Mouse (Mus musculus): Measurements from ENCODE around the gene Ripor2. TPM values are rescaled to one million over a fixed set of nuclear protein-coding genes. Genes with fewer than 3 reads are reported as not detected.

Gene Ripor2
- polyA plus RNA-seq (2015; fragmentation: Nextera tagmentation; extraction: Ambion mirVana) = 3.1 and 3.9 TPM in 2 replicates

DNA sequence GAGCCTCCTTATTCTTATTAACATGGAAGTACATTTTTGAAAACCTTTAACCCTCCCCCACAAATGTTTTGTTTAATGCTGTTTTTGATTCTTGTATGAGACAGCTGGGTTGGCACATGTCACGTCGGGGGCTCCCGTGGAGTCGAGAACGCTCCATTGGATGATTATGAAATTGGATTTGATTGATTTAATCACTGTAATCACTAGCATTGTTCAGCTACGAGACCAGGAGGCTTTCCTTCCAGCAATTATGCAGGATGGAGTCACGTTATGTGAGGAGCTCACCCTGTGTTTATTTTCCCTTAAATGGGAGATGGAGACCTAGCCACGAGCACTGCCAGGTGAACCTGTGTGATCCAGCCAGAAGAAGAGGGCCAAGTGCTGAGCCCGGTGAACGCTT, at the start of gene Ripor2:
TSS of gene Ripor2 (plus strand) at position 357 of the 400 bp plus-strand sequence.
- H3K36me3 ChIP-seq (ENCODE audit: insufficient read depth, low read length) = no peaks in the 10 kb centered on the region
- no peak within 1 kb of the TSS for H3K9ac ChIP-seq (replicated peaks; ENCODE audit: low read depth)
- TF ChIP-seq EP300 (IDR thresholded peaks at IDR 0.05) (no peak), CTCF (IDR thresholded peaks at IDR 0.05) (no peak)
- H3K27me3 ChIP-seq (replicated peaks; ENCODE audit: insufficient read depth, low read length) = no peaks in the 10 kb centered on the region
- ATAC-seq (no peak), DNase-seq (ENCODE audit: low spot score) (no peak)
- no peak within 1 kb of the TSS for H3K4me2 ChIP-seq (replicated peaks; ENCODE audit: low read depth, low read length)
- no peaks in the 10 kb centered on the region for H3K4me1 ChIP-seq (ENCODE audit: insufficient read depth, low read depth, low read length)
- WGBS = 63% methylated on average over 10 of the region's 10 CpGs
- H3K4me3 ChIP-seq (ENCODE audit: low read depth, low read length) = no peak within 1 kb of the TSS
- H3K9me3 ChIP-seq (ENCODE audit: low read length) = no peaks in the 10 kb centered on the region
- no peak within 1 kb of the TSS for H3K27ac ChIP-seq (ENCODE audit: low read length)

DNA sequence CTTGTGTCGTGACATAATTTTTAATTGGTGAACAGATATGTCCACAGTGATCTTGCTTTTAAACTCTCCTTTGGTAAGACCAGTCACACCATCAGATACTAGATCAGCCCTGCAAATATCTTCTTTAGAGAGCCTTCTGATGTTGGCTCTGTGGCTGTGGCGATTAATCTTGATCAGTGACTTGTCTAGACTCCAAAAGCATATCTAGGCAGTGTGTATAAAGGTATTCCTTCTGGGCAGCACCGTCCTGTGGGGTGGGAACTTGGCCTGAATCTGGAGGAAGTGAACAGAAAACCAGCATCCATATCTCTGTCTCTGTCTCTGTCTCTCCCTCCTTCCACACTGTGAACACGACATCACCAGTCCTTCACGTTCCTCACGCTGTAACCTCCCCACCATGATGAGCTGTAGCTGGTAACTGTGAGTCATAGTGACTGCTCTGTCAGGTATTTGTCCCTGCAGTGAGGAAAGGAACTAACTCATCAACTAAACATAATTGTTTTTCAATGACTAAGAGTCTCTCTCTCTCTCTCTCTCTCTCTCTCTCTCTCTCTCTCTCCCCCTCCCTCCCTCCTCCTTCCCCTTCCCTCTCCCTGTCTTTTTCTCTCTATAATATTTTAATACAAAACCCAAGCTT, 45.3 kb upstream of the Ripor2 start:
- no peak for TF ChIP-seq EP300 (IDR thresholded peaks at IDR 0.05)
- no peak for TF ChIP-seq CTCF (IDR thresholded peaks at IDR 0.05)
- ATAC-seq (no peak), DNase-seq (ENCODE audit: low spot score) (no peak)
- Histone ChIP-seq H3K27ac (ENCODE audit: low read length) (no peak overlapping the region), H3K4me1 (ENCODE audit: insufficient read depth, low read depth, low read length) (0 out of 2 replicates have a peak, but pooled peaks cover 2% of the 10 kb centered on the region), H3K4me3 (ENCODE audit: low read depth, low read length) (no peak overlapping the region), H3K36me3 (ENCODE audit: insufficient read depth, low read length) (no peaks in the 10 kb centered on the region), H3K27me3 (replicated peaks; ENCODE audit: insufficient read depth, low read length) (no peaks in the 10 kb centered on the region), H3K9ac (replicated peaks; ENCODE audit: low read depth) (no peak overlapping the region), H3K4me2 (replicated peaks; ENCODE audit: low read depth, low read length) (no peak overlapping the region), H3K9me3 (ENCODE audit: low read length) (no peaks in the 10 kb centered on the region)
- 78% methylated on average over 6 of the region's 6 CpGs for whole genome bisulfite sequencing

GRCm38 (mm10) chr13:24538012-24538411, 44.0 kb upstream of the Ripor2 start:
- Histone ChIP-seq H3K4me1 (ENCODE audit: insufficient read depth, low read depth, low read length) (0 out of 2 replicates have a peak, but pooled peaks cover 2% of the 10 kb centered on the region), H3K27ac (ENCODE audit: low read length) (no peak overlapping the region), H3K9me3 (ENCODE audit: low read length) (no peaks in the 10 kb centered on the region), H3K9ac (replicated peaks; ENCODE audit: low read depth) (no peak overlapping the region), H3K4me3 (ENCODE audit: low read depth, low read length) (no peak overlapping the region), H3K4me2 (replicated peaks; ENCODE audit: low read depth, low read length) (no peak overlapping the region), H3K27me3 (replicated peaks; ENCODE audit: insufficient read depth, low read length) (no peaks in the 10 kb centered on the region), H3K36me3 (ENCODE audit: insufficient read depth, low read length) (no peaks in the 10 kb centered on the region)
- TF ChIP-seq EP300 (IDR thresholded peaks at IDR 0.05) (no peak), CTCF (IDR thresholded peaks at IDR 0.05) (peak; percentile 40; the same call in 1 of the 2 replicates)
- WGBS = 59% methylated on average over 2 of the region's 2 CpGs
- DNase-seq (ENCODE audit: low spot score) (no peak), ATAC-seq (no peak)

GRCm38 (mm10) chr13:24538941-24539340, 43.0 kb upstream of the Ripor2 start:
- DNase-seq (ENCODE audit: low spot score) = peak; percentile 36
- no peaks in the 10 kb centered on the region for H3K36me3 ChIP-seq (ENCODE audit: insufficient read depth, low read length)
- WGBS = 54% methylated on average over 5 of the region's 5 CpGs
- H3K9me3 ChIP-seq (ENCODE audit: low read length) = no peaks in the 10 kb centered on the region
- H3K4me3 ChIP-seq (ENCODE audit: low read depth, low read length) = no peak overlapping the region
- H3K4me2 ChIP-seq (replicated peaks; ENCODE audit: low read depth, low read length) = no peak overlapping the region
- H3K4me1 ChIP-seq (ENCODE audit: insufficient read depth, low read depth, low read length) = 0 out of 2 replicates have a peak, but pooled peaks cover 2% of the 10 kb centered on the region
- H3K27ac ChIP-seq (ENCODE audit: low read length) = no peak overlapping the region
- TF ChIP-seq EP300 (IDR thresholded peaks at IDR 0.05) (no peak), CTCF (IDR thresholded peaks at IDR 0.05) (no peak)
- H3K9ac ChIP-seq (replicated peaks; ENCODE audit: low read depth) = no peak overlapping the region
- peak; percentile 26; the same call in 1 of the 2 replicates for ATAC-seq
- H3K27me3 ChIP-seq (replicated peaks; ENCODE audit: insufficient read depth, low read length) = no peaks in the 10 kb centered on the region

DNA sequence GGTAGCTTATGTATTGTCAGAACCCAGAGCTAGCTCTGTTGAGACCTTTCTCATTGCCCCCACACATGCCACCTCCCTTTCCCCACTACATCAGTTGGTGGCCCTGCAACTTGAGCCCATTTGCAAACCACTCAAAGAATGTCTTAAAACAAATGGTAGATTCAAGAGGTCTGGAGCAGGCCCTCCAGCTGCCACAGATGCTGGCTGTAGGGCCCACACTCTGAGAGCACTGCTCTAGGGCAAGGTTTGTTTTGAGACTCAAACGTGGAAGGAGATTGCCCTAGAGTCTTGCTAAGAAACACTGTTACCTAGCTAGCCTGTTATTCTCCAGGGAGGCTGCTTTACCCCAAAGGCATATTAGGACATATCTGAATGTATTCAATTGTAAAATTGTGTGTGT, 36.3 kb upstream of the Ripor2 start:
- DNase-seq (ENCODE audit: low spot score) (no peak), ATAC-seq (no peak)
- no peaks in the 10 kb centered on the region for H3K36me3 ChIP-seq (ENCODE audit: insufficient read depth, low read length)
- H3K4me2 ChIP-seq (replicated peaks; ENCODE audit: low read depth, low read length) = no peak overlapping the region
- no peaks in the 10 kb centered on the region for H3K9me3 ChIP-seq (ENCODE audit: low read length)
- TF ChIP-seq EP300 (IDR thresholded peaks at IDR 0.05) (no peak), CTCF (IDR thresholded peaks at IDR 0.05) (no peak)
- H3K27me3 ChIP-seq (replicated peaks; ENCODE audit: insufficient read depth, low read length) = no peaks in the 10 kb centered on the region
- H3K4me1 ChIP-seq (ENCODE audit: insufficient read depth, low read depth, low read length) = no peaks in the 10 kb centered on the region
- H3K9ac ChIP-seq (replicated peaks; ENCODE audit: low read depth) = no peak overlapping the region
- WGBS = 20% methylated on average over 1 of the region's 1 CpGs
- no peak overlapping the region for H3K27ac ChIP-seq (ENCODE audit: low read length)
- H3K4me3 ChIP-seq (ENCODE audit: low read depth, low read length) = no peak overlapping the region

DNA sequence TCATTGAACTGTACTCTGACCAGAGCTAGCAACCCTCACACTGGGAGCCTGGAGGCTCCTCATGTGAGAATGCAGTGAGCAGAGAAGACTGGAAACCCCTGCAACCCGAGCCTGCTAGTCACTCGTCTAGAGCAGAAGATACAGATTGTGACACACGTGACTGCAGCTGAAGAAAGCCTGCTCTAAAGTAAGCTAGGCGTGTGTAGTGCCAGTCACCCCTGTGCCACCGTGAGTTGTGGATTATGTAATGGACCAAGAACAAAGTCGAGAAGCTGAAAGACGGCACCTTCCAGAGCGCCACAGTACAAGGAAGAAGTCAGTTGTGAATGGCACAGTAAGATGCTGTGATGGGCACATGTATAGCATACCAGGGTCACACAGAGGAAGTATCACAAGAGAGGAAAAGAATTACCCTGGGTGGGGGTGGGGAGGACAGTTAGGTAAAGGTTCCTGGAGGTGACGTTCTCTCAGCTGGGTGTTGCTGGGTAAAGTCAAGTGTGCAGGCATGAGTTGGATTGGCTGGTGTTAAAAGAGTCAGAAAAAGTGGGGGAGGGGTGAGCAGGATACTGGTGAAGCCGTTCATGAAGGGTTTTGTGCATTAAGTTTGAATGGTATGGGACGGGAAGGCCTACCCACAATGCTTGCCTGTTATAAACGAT, 35.1 kb upstream of the Ripor2 start:
- ATAC-seq = peak; percentile 17; the same call in 1 of the 2 replicates
- Histone ChIP-seq H3K36me3 (ENCODE audit: insufficient read depth, low read length) (no peaks in the 10 kb centered on the region), H3K27me3 (replicated peaks; ENCODE audit: insufficient read depth, low read length) (no peaks in the 10 kb centered on the region), H3K9ac (replicated peaks; ENCODE audit: low read depth) (no peak overlapping the region), H3K4me2 (replicated peaks; ENCODE audit: low read depth, low read length) (no peak overlapping the region), H3K4me1 (ENCODE audit: insufficient read depth, low read depth, low read length) (no peaks in the 10 kb centered on the region), H3K4me3 (ENCODE audit: low read depth, low read length) (no peak overlapping the region), H3K9me3 (ENCODE audit: low read length) (no peaks in the 10 kb centered on the region), H3K27ac (ENCODE audit: low read length) (no peak overlapping the region)
- WGBS = 71% methylated on average over 12 of the region's 12 CpGs
- TF ChIP-seq CTCF (IDR thresholded peaks at IDR 0.05) (no peak), EP300 (IDR thresholded peaks at IDR 0.05) (no peak)
- DNase-seq (ENCODE audit: low spot score) = no peak
